Mouse (Mus musculus) neural tube, embryonic 14.5 days (tissue): ENCODE data around the gene Ikbke. TPM values are rescaled to one million over a fixed set of nuclear protein-coding genes. Genes with fewer than 3 reads are reported as not detected.
"Not testable (repeated sequence)": the region's sequence is repeated elsewhere in the genome, so short reads cannot be mapped to it uniquely, and the experiment has no call there.

Source experiments
- ATAC-seq: fragments of 200-750 bp; cut with Nextera tagmentation; 2 replicates; pipeline ENCODE4 v1.8.0; 2017; ENCODE audit warnings: low read depth, mild to moderate bottlenecking, moderate TSS enrichment, moderate library complexity
- H3K27ac ChIP-seq: fragments of 300-500 bp; sonication (generic); 2 replicates; pipeline ENCODE4 v1.5.1; 2014; ENCODE audit warnings: low read depth, mild to moderate bottlenecking, control low read depth, low read length, moderate library complexity, mixed read lengths
- H3K27me3 ChIP-seq: fragments of 300-500 bp; sonication (generic); 2 replicates; pipeline ENCODE4 v1.6.1; 2014; ENCODE audit warnings: low read length; ENCODE audit not compliant: control insufficient read depth, insufficient read depth
- H3K36me3 ChIP-seq: fragments of 300-500 bp; sonication (generic); 2 replicates; pipeline ENCODE4 v1.6.1; 2014; ENCODE audit warnings: low read length, mixed read lengths; ENCODE audit not compliant: control insufficient read depth, insufficient read depth
- H3K4me1 ChIP-seq: fragments of 300-500 bp; sonication (generic); 2 replicates; pipeline ENCODE4 v1.6.1; 2014; ENCODE audit warnings: low read length; ENCODE audit not compliant: control insufficient read depth, insufficient read depth
- H3K4me2 ChIP-seq: fragments of 300-500 bp; sonication (generic); 2 replicates; pipeline ENCODE4 v1.6.1; 2014; ENCODE audit warnings: mild to moderate bottlenecking, low read depth, low read length, control low read depth
- H3K4me3 ChIP-seq: fragments of 300-500 bp; sonication (generic); 2 replicates; pipeline ENCODE4 v1.5.1; 2014; ENCODE audit warnings: low read depth, low read length, control low read depth, mixed read lengths
- H3K9ac ChIP-seq: fragments of 300-500 bp; sonication (generic); replicated peaks from 2 replicates; pipeline ENCODE4 v1.6.1; 2014; ENCODE audit warnings: low read depth, mild to moderate bottlenecking, control low read depth, low read length, mixed read lengths
- H3K9me3 ChIP-seq: fragments of 300-500 bp; sonication (generic); 2 replicates; pipeline ENCODE4 v1.6.1; 2016; ENCODE audit warnings: low read length; ENCODE audit not compliant: control insufficient read depth
- WGBS: fragments of 180-500 bp; shearing (Covaris S2); extraction: QIAGEN DNeasy Blood & Tissue Kit; methylation state at CpG from one replicate; pipeline ENCODE4 v1.1.7; 2014; 5-methylcytosine and 5-hydroxymethylcytosine counted together
- polyA plus RNA-seq: library from polyadenylated mRNA; unstranded; fragments of >200 nt; fragmentation: Nextera tagmentation; extraction: Ambion mirVana; gene quantifications from 2 replicates; pipeline ENCODE4 v1.2.1, GENCODE M21; 2014

Gene Ikbke
- polyA plus RNA-seq = 0.55 and 0.93 TPM in 2 replicates

DNA sequence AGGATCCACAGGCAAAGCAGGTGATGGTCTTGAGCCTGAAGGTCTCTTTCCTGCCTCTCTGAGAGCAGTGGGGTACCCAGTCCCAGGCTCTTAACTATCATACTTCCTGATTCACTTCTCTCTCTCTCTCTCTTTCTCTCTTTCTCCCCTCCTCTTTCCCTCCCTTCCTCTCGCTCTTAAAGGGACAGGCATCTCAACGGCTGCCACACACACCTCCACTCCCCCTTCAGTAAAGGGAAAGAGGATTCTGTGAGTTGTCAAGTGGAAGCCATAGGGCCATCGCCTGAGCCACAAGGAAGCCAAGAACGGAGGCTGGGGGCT, at the start of gene Ikbke:
TSS of gene Ikbke (minus strand) at position 151 of the 321 bp plus-strand sequence.
- Histone ChIP-seq H3K9ac (no peak within 1 kb of the TSS), H3K27ac (no peak within 1 kb of the TSS), H3K4me2 (no peak within 1 kb of the TSS), H3K4me3 (no peak within 1 kb of the TSS), H3K36me3 (no peaks in the 10 kb centered on the region), H3K27me3 (no peaks in the 10 kb centered on the region), H3K4me1 (no peaks in the 10 kb centered on the region), H3K9me3 (no peaks in the 10 kb centered on the region)
- ATAC-seq = no peak
- 49% methylated on average over 4 of the region's 4 CpGs for WGBS

DNA sequence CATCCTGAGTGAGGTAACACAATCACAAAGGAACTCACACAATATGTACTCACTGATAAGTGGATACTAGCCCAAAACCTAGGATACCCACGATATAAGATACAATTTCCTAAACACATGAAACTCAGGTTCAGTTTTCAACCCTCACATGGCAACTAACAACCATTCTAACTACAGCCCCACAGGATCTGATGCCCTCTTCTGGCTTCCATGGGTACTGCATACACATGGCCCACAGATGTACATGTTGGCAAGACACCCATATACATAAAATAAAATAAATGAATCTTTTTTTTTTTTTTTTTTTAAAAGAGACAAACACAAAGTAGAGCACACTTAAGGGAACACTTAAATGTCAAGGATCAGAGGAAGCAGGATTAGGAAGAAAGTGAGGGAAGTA, 49.7 kb upstream of the Ikbke start:
- H3K4me3 ChIP-seq, H3K27ac ChIP-seq, H3K4me1 ChIP-seq, H3K4me2 ChIP-seq, ATAC-seq, H3K9me3 ChIP-seq, H3K27me3 ChIP-seq, H3K9ac ChIP-seq: not testable (repeated sequence)
- WGBS = 100% methylated on average over 1 of the region's 1 CpGs
- H3K36me3 ChIP-seq = peaks cover 12% of the 10 kb centered on the region; the same call in 1 of the 2 replicates

DNA sequence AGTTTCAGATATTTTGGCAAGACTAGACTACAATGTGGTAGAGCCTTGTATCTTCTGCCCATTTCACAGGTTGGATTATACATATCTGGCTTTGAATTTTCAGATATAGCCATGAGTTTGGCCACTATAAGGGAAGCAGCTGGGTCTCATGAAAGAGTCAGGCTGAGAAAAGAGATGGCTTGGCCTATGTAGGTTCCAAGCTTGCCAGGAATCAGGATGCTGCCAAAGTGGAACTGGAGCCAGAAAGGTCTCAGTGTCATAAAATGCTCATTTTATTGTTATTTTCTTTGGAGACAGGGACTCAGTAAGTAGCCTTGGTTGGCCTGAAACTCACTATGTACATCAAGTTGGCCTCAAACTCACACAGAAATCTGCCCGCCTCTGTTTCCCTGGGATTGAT, 47.8 kb upstream of the Ikbke start:
- Histone ChIP-seq H3K4me2 (no peak overlapping the region), H3K36me3 (0 out of 2 replicates have a peak, but pooled peaks cover 5% of the 10 kb centered on the region), H3K4me3 (no peak overlapping the region), H3K9ac (no peak overlapping the region), H3K4me1 (no peaks in the 10 kb centered on the region), H3K9me3 (no peaks in the 10 kb centered on the region), H3K27me3 (no peaks in the 10 kb centered on the region), H3K27ac (no peak overlapping the region)
- whole genome bisulfite sequencing = 100% methylated on average over 1 of the region's 1 CpGs
- ATAC-seq = no peak

DNA sequence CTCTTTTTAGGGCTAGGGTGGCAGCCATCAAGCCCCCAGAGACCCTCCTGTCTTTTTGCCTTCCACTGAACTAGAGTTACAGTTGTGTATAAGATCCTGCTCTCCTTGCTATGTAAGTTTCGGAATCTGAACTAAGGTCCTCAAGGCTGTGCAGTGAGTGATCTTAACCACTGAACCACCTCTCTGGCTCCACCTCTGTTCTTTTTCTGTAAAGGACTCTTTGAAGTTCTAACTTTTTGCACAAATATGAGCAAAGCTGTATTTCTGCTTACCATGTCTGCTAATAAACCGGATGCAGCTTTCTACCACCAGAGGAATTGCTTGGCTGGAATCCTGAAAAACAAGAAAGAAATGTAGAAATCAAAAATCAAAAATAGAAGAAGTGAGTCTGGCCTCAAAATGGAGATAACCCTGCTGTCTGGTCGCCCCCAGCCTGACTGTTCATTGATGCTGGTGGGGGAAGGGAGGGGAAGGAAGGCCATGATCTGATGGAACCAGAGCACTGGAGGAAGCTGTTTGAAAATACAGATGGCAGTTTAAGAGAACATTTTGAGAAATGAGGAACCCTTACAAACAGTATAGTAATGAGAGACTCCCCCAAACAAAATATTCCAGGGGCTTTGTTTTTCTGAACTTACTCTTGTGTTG, 45.5 kb upstream of the Ikbke start:
- ATAC-seq = no peak
- 94% methylated on average over 3 of the region's 3 CpGs for WGBS
- no peaks in the 10 kb centered on the region for H3K27me3 ChIP-seq

DNA sequence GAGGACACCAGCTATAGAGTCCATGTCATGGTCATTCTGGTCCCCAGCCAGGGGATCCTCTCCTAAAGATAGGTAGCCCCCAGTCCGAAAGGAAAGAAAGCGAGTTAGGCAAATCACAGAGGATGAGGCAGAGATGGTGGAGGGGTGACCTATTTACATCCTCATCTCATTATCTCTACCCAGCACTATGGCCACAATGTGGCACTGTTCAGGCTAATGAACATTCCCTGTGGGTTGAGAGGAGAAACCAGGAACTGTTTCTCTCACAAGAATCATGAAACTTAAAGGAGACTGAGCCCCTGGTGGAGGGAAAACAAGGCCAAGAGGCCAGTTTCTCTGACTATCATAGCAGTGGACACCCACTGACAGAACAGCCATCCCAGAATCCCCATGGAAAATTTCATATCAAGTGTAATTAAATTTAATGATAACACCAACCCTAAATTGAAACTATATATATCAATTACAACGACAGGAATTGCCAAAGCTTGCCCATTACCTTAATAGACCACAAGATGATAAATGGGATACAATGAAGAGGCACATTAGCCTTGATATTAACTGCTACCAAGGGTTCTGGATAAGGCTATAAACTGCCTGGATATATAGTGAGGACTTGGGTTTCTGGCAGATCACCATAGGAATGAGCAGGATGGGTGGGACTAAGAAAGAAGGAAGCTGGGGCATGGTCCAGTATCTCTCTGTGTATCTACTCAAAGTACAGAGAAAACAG, 40.4 kb upstream of the Ikbke start:
- Histone ChIP-seq H3K9ac (no peak overlapping the region), H3K27me3 (no peaks in the 10 kb centered on the region), H3K27ac (no peak overlapping the region), H3K36me3 (peaks cover 25% of the 10 kb centered on the region; the same call in 1 of the 2 replicates), H3K4me2 (no peak overlapping the region), H3K4me1 (no peaks in the 10 kb centered on the region), H3K9me3 (no peaks in the 10 kb centered on the region), H3K4me3 (no peak overlapping the region)
- WGBS = 72% methylated on average over 3 of the region's 3 CpGs
- ATAC-seq = peak; percentile 87

More for the DNA sequence above, 45.5 kb upstream of the Ikbke start:
- H3K27ac ChIP-seq = no peak overlapping the region
- no peaks in the 10 kb centered on the region for H3K9me3 ChIP-seq
- H3K4me2 ChIP-seq = no peak overlapping the region
- H3K36me3 ChIP-seq = 0 out of 2 replicates have a peak, but pooled peaks cover 5% of the 10 kb centered on the region
- no peaks in the 10 kb centered on the region for H3K4me1 ChIP-seq
- H3K9ac ChIP-seq = no peak overlapping the region
- no peak overlapping the region for H3K4me3 ChIP-seq

DNA sequence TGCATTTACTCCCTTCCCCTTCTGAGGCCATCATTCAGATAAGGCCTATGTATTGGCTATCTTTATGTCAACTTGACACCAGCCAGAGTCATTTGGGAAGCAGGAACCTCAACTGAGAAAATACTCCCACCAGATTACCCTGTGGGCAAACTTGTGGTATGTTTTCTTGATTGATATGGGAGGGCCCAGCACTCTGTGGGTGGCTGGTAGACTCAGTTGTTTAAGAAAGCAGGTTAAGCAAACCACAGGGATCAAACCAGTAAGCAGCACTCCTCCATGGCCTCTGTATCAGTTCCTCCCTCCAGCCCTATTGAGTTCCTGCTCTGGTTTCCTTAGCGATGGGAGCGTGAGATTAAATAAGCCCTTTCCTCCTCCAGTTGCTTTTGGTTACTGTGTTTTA, 39.0 kb upstream of the Ikbke start:
- Histone ChIP-seq H3K36me3 (peaks cover 23% of the 10 kb centered on the region; the same call in 1 of the 2 replicates), H3K9ac (no peak overlapping the region), H3K27me3 (no peaks in the 10 kb centered on the region), H3K4me3 (no peak overlapping the region), H3K4me2 (no peak overlapping the region), H3K9me3 (no peaks in the 10 kb centered on the region), H3K4me1 (no peaks in the 10 kb centered on the region), H3K27ac (no peak overlapping the region)
- no peak for ATAC-seq
- 69% methylated on average over 2 of the region's 2 CpGs for WGBS

DNA sequence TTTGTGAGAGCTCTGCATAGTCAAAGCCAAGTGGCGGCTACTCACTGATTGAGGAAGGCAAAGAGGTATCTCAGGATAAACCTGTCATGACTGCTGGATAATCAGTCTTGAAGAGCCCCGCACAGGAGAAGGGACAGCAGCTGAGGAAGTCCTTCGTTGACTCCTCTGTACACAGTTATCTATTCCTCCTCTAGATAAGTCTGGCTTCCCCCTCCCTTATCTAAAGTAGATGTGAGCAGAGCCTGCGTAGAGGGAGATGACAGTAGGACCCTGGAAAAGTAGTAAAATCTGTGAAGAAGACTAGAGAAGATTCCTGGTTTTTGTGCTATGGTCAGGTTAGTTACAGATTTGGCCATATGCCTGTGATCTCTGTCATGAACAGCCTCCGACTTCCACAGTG, 38.2 kb upstream of the Ikbke start:
- Histone ChIP-seq H3K27me3 (no peaks in the 10 kb centered on the region), H3K27ac (no peak overlapping the region), H3K4me2 (no peak overlapping the region), H3K4me1 (no peaks in the 10 kb centered on the region), H3K4me3 (no peak overlapping the region), H3K36me3 (peaks cover 23% of the 10 kb centered on the region; the same call in 1 of the 2 replicates), H3K9me3 (no peaks in the 10 kb centered on the region), H3K9ac (no peak overlapping the region)
- no peak for ATAC-seq
- 96% methylated on average over 5 of the region's 5 CpGs for WGBS

DNA sequence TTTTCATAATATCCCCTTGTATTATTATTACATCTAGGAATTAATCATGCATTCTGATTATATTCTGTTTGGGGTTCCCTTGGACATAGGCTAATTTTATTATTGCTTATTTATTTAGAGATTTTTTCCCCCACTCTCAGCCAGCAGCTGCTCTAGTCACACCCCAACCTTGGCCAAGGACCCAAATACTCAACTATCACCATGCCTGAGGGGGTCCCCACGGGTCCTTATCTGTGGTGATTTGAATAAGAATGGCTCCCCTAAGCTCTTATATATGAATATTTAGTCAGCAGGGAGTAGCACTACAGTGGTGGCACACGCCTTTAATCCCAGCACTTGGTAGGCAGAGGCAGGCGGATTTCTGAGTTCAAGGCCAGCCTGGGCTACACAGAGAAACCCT, 31.9 kb upstream of the Ikbke start:
- Histone ChIP-seq H3K4me2 (no peak overlapping the region), H3K27me3 (no peaks in the 10 kb centered on the region), H3K4me3 (no peak overlapping the region), H3K36me3 (peaks cover 17% of the 10 kb centered on the region; the same call in 1 of the 2 replicates), H3K27ac (no peak overlapping the region), H3K9ac (no peak overlapping the region), H3K4me1 (no peaks in the 10 kb centered on the region), H3K9me3 (no peaks in the 10 kb centered on the region)
- 91% methylated on average over 3 of the region's 3 CpGs for WGBS
- no peak for ATAC-seq

DNA sequence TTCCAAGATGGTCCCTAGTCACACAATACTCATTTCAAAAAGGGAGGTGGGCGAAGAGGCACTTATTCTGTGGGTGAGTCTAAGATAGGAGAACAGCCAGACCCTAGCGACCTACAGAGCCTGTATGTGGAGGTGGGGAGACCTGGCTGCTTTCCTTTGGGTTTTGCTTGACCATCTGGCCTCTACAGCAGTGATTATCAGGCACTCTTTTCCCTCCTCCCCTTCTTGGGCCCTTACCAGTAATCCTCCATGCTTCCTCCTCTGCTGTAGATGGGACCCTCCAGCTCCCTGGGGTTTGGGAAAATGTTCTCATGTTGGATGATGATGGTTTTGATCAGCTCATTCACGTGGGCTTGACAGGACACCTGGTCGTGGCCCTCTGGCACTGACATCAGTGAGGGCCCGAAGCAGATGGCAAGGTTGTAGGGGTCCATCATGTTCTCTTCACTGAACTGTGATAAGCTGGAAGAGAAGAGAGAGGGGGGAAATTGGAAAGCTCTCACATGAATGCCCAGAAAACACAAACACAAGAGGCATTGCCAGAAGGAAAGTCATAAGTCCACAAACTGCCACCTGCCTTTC, 30.9 kb upstream of the Ikbke start:
- no peak for ATAC-seq
- no peaks in the 10 kb centered on the region for H3K9me3 ChIP-seq
- WGBS = 91% methylated on average over 5 of the region's 5 CpGs
- no peak overlapping the region for H3K4me2 ChIP-seq
- peaks cover 13% of the 10 kb centered on the region; the same call in 1 of the 2 replicates for H3K36me3 ChIP-seq
- no peak overlapping the region for H3K9ac ChIP-seq
- no peaks in the 10 kb centered on the region for H3K27me3 ChIP-seq
- no peak overlapping the region for H3K4me3 ChIP-seq
- no peaks in the 10 kb centered on the region for H3K4me1 ChIP-seq
- no peak overlapping the region for H3K27ac ChIP-seq
